Mouse (Mus musculus) megakaryocyte, embryonic 14.5 days (primary cell): ENCODE measurements around the gene Rundc3a.

Experiments
- FLI1 ChIP-seq: IDR thresholded peaks from 2 replicates; pipeline ENCODE4 v1.6.1; 2012; ENCODE audit warnings: low read length, inconsistent platforms, mixed read lengths
- GATA1 ChIP-seq: IDR thresholded peaks from 3 replicates; pipeline ENCODE4 v1.6.1; 2012; ENCODE audit warnings: mixed read lengths, low read length, inconsistent platforms, borderline replicate concordance

DNA sequence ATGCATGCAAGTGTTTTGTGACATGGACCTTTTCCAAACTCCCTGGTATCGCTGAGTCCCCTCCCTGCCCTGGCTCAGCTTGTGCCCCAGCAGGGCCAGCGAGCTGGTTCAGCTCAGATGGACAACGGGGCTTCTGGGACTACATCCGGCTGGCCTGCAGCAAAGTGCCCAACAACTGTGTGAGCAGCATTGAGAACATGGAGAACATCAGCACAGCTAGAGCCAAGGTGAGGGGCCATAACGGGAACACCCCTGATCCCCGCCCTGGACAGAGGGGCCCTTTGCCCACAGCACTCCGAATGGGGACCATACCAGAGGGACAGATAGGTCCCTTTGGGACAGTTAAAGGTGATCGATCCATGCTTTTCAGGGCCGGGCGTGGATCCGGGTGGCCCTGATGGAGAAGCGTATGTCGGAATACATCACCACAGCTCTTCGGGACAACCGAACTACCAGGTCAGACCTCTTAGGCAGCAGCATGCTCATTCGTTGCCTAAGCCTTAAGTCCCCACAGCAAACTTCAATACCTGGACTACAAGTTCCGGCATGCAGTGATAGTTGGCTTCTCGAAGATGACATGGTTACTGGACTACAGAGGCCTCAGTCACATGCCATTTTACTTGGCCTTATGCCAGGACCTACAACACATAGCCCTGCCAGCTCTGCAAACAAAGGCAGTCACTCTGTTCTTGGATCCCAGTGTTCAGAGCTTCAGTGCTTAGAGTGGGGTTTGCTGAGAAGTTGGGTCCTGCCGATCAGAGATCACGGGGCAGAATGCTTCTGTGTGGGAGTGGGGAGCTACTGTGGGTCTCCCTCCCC is 5.0 kb downstream of the Rundc3a start:
- TF ChIP-seq GATA1 = no peak
- TF ChIP-seq FLI1 = no peak
